Mouse (Mus musculus): ENCODE measurements around the gene Ccp110. TPM values are rescaled to one million over a fixed set of nuclear protein-coding genes. Genes with fewer than 3 reads are reported as not detected.

The Ccp110 gene
- polyA plus RNA-seq, 1 experiment from 2014 or later = 29.9 TPM

DNA sequence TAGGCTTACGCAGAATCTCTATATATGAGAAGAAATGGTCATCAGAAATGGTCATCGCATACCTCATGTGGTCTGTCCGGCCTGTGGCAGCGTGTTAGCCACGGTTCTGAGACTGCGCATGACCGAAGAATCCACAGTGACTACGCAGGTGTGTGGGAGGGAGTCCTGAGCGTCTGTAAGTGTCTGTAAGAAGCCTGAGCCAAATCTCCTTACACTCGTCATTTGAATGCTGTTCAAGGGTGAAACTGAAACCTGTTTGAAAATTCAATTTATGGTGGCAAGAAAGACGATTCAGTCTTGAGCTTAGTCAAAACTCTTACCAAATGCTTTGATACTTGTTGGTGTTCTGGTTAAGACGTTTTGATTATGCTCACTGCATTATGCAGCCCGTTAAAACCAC is 20.9 kb downstream of the Ccp110 start:
- H3K36me3 ChIP-seq = peaks cover 74% of the 10 kb centered on the region
- H3K4me2 ChIP-seq = no peak overlapping the region
- 96% methylated on average over 13 of the region's 13 CpGs for WGBS
- no peaks in the 10 kb centered on the region for H3K9me3 ChIP-seq
- H3K4me1 ChIP-seq (replicated peaks) = no peaks in the 10 kb centered on the region
- no peak overlapping the region for H3K9ac ChIP-seq
- ATAC-seq (ENCODE audit: low read depth) = no peak
- no peak overlapping the region for H3K4me3 ChIP-seq
- H3K27me3 ChIP-seq = no peaks in the 10 kb centered on the region
- no peak overlapping the region for H3K27ac ChIP-seq (replicated peaks)

- Histone ChIP-seq H3K9ac (no peak overlapping the region), H3K4me2 (no peak overlapping the region), H3K4me3 (no peak overlapping the region), H3K27me3 (no peaks in the 10 kb centered on the region), H3K9me3 (no peaks in the 10 kb centered on the region), H3K36me3 (peaks cover 32% of the 10 kb centered on the region), H3K27ac (replicated peaks) (no peak overlapping the region), H3K4me1 (replicated peaks) (peaks cover 20% of the 10 kb centered on the region)
- 74% methylated on average over 1 of the region's 1 CpGs for WGBS
- no peak for ATAC-seq (ENCODE audit: low read depth)
These were observed 26.4 kb downstream of the Ccp110 start for GRCm38 (mm10) chr7:118738730-118739129.

DNA sequence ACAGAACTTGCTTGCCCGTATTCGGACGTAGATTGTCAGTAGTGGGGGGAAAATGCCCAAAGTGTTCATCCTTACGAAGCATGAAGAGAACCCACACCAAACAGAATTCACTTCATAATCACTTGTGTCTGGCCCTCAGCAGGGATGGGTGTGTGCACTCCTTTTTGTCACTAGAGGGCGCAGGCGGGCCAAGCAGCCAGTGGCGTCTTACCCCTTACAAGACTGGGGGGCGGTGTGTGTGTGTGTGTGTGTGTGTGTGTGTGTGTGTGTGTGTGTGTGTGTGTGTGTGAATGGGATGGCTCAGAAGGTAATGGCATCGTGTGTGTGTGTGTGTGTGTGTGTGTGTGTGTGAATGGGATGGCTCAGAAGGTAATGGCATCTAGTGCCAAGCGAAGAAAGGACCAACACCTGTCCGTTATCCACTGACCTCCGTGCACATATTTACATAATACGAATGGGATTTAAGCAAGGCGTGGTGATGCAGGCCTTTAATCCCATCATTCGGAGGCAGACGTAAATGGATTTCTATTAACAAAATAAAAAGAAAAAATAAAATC is 27.7 kb downstream of the Ccp110 start, which contains the start of gene Vps35l:
Vps35l (plus strand) TSS at position 252 of the 557 bp plus-strand sequence.
- H3K4me1 ChIP-seq (replicated peaks) = peaks cover 20% of the 10 kb centered on the region
- H3K4me3 ChIP-seq = peak within 1 kb of the TSS; percentile 77
- H3K27ac ChIP-seq (replicated peaks) = peak within 1 kb of the TSS; percentile 87
- no peaks in the 10 kb centered on the region for H3K27me3 ChIP-seq
- peaks cover 30% of the 10 kb centered on the region for H3K36me3 ChIP-seq
- 2% methylated on average over 15 of the region's 16 CpGs for WGBS
- H3K9me3 ChIP-seq = no peaks in the 10 kb centered on the region
- peak within 1 kb of the TSS; percentile 82 for H3K9ac ChIP-seq
- H3K4me2 ChIP-seq = peak within 1 kb of the TSS; percentile 82
- peak; percentile 94 for ATAC-seq (ENCODE audit: low read depth)

GRCm38 (mm10) chr7:118740532-118741338 is 28.4 kb downstream of the Ccp110 start:
- Histone ChIP-seq H3K9ac (peak overlapping the region; percentile 82), H3K4me3 (peak overlapping the region; percentile 77), H3K27ac (replicated peaks) (peak overlapping the region; percentile 87), H3K9me3 (no peaks in the 10 kb centered on the region), H3K27me3 (no peaks in the 10 kb centered on the region), H3K36me3 (peaks cover 32% of the 10 kb centered on the region), H3K4me2 (peak overlapping the region; percentile 82), H3K4me1 (replicated peaks) (peaks cover 20% of the 10 kb centered on the region)
- ATAC-seq (ENCODE audit: low read depth) = peak; percentile 98
- WGBS = 3% methylated on average over 41 of the region's 41 CpGs

DNA sequence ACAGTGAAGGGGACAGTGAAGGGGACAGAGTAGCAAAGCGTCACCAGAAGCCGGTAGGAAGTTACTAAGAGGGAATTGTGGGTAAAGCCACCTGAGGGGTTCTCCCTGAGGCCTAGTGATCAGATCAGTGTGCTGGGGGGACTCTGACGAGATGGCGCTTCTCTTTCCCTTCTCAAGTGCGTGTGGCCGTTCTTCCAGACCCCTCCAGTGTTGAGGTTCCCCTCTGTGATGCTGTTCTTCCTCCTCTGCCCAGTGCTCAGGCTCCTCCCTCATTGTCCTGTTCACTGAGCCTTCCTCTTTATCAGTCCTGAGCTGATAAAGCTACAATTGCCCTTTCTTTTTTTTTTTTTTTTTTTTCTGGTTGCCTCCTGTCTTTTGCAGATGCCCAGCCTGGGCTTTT is 29.9 kb downstream of the Ccp110 start:
- ATAC-seq (ENCODE audit: low read depth) = no peak
- 86% methylated on average over 4 of the region's 6 CpGs for WGBS
- no peak overlapping the region for H3K4me2 ChIP-seq

DNA sequence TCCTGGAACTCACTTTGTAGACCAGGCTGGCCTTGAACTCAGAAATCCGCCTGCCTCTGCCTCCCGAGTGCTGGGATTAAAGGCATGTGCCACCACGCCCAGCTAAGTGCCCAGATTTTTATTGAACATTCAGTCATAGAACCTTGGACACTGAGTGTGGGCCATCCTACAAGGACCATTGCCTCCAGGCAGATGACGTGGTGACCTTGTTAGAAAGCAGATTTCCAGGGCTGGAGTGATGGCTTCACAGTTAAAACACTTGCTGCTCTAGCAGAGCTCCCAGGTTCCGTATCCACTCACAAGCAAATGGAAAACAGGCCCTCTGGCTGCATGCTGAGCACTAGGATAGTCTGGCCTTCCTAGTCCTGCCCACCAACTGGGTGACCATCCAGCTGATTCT is 32.4 kb downstream of the Ccp110 start:
- H3K4me2 ChIP-seq = no peak overlapping the region
- no peak for ATAC-seq (ENCODE audit: low read depth)
- H3K4me1 ChIP-seq (replicated peaks) = peaks cover 20% of the 10 kb centered on the region
- 96% methylated on average over 5 of the region's 5 CpGs for WGBS
- H3K36me3 ChIP-seq = peaks cover 57% of the 10 kb centered on the region
- no peak overlapping the region for H3K9ac ChIP-seq
- H3K9me3 ChIP-seq = no peaks in the 10 kb centered on the region
- no peaks in the 10 kb centered on the region for H3K27me3 ChIP-seq
- no peak overlapping the region for H3K27ac ChIP-seq (replicated peaks)
- no peak overlapping the region for H3K4me3 ChIP-seq

More for the DNA sequence above, 29.9 kb downstream of the Ccp110 start:
- H3K36me3 ChIP-seq = peaks cover 36% of the 10 kb centered on the region
- H3K4me1 ChIP-seq (replicated peaks) = peaks cover 20% of the 10 kb centered on the region
- no peak overlapping the region for H3K27ac ChIP-seq (replicated peaks)
- H3K27me3 ChIP-seq = no peaks in the 10 kb centered on the region
- H3K4me3 ChIP-seq = no peak overlapping the region
- H3K9ac ChIP-seq = no peak overlapping the region
- no peaks in the 10 kb centered on the region for H3K9me3 ChIP-seq

GRCm38 (mm10) chr7:118747891-118748672 is 35.7 kb downstream of the Ccp110 start:
- no peaks in the 10 kb centered on the region for H3K9me3 ChIP-seq
- no peak for ATAC-seq (ENCODE audit: low read depth)
- 85% methylated on average over 12 of the region's 12 CpGs for WGBS
- H3K36me3 ChIP-seq = peaks cover 89% of the 10 kb centered on the region
- H3K27me3 ChIP-seq = no peaks in the 10 kb centered on the region
- no peaks in the 10 kb centered on the region for H3K4me1 ChIP-seq (replicated peaks)
- H3K27ac ChIP-seq (replicated peaks) = no peak overlapping the region
- no peak overlapping the region for H3K9ac ChIP-seq
- no peak overlapping the region for H3K4me2 ChIP-seq
- H3K4me3 ChIP-seq = no peak overlapping the region

DNA sequence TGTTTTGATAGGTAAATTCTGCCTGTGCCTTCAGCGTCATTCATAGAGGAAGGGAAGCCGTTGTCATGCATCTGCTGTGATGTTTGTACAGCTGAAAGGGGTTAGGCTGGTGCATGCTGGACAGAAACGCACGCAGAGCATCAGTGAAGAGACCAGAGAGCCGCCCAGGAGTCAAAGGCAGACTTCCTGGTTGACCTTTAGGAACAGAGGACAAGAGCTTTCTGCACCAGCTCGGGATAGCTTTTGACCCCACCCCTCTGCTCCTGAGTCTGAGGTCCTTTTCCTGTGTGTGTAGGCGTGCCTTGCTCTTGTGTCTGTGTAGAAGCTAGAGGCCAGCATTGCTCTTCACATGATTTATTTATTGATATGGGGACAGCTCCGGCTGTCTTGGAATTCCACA is 37.4 kb downstream of the Ccp110 start:
- WGBS = 76% methylated on average over 8 of the region's 8 CpGs
- no peak overlapping the region for H3K9ac ChIP-seq
- H3K27ac ChIP-seq (replicated peaks) = no peak overlapping the region
- H3K4me2 ChIP-seq = no peak overlapping the region
- no peaks in the 10 kb centered on the region for H3K9me3 ChIP-seq
- no peak for ATAC-seq (ENCODE audit: low read depth)
- H3K4me3 ChIP-seq = no peak overlapping the region
- H3K4me1 ChIP-seq (replicated peaks) = no peaks in the 10 kb centered on the region
- peaks cover 94% of the 10 kb centered on the region for H3K36me3 ChIP-seq
- H3K27me3 ChIP-seq = no peaks in the 10 kb centered on the region

DNA sequence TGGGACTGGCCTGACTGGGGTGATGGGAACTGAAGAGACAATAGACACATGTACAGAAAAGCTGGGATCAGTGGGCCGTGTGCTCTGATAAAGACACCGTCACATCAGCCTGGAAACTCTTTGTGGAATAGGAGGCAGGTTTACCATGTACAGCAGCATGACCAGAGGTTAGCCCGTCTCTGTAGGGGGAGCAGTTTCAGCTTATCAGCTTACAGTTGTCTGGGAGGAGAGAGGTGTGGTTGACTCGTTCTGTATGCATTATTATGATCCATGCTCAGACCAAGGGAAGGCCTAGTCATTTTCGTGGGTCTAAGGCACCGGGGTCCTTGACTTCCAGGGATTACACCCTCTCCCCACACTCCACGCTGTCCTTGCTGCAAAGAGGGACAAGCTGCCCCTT is 39.3 kb downstream of the Ccp110 start:
- Histone ChIP-seq H3K4me1 (replicated peaks) (no peaks in the 10 kb centered on the region), H3K36me3 (peaks cover 94% of the 10 kb centered on the region), H3K27me3 (no peaks in the 10 kb centered on the region), H3K27ac (replicated peaks) (no peak overlapping the region), H3K9ac (no peak overlapping the region), H3K4me3 (no peak overlapping the region), H3K9me3 (no peaks in the 10 kb centered on the region), H3K4me2 (no peak overlapping the region)
- no peak for ATAC-seq (ENCODE audit: low read depth)
- WGBS = 88% methylated on average over 7 of the region's 7 CpGs

DNA sequence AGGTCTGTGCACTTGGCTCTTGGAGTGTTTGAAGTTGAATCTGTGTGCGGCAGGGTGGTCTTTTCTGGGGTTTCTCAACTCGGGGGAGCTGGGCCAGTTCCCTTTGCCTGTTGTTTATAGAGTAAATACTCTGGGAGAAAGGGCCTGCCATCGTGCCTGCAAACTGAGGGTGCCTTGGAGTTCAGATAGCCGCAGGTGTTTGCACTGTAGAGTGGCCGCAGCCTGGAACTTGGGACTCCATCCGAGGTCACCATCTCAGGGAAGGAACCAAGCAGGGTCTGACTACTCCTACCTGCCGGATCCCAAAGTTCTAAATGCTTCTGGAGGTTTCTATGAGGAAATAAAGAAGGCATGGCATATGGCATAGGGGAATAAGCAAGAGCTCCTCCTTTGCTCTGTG is 43.4 kb downstream of the Ccp110 start:
- Histone ChIP-seq H3K9ac (no peak overlapping the region), H3K4me2 (no peak overlapping the region), H3K4me3 (no peak overlapping the region), H3K27ac (replicated peaks) (no peak overlapping the region), H3K36me3 (peaks cover 77% of the 10 kb centered on the region), H3K27me3 (no peaks in the 10 kb centered on the region), H3K9me3 (no peaks in the 10 kb centered on the region), H3K4me1 (replicated peaks) (peaks cover 3% of the 10 kb centered on the region; the same call in 1 of the 2 replicates)
- 78% methylated on average over 7 of the region's 7 CpGs for WGBS
- no peak for ATAC-seq (ENCODE audit: low read depth)

GRCm38 (mm10) chr7:118756490-118757265 is 44.3 kb downstream of the Ccp110 start:
- 95% methylated on average over 24 of the region's 24 CpGs for WGBS
- Histone ChIP-seq H3K9ac (no peak overlapping the region), H3K27me3 (no peaks in the 10 kb centered on the region), H3K4me2 (no peak overlapping the region), H3K36me3 (peaks cover 78% of the 10 kb centered on the region), H3K4me1 (replicated peaks) (peaks cover 3% of the 10 kb centered on the region; the same call in 1 of the 2 replicates), H3K9me3 (no peaks in the 10 kb centered on the region), H3K4me3 (no peak overlapping the region), H3K27ac (replicated peaks) (no peak overlapping the region)
- no peak for ATAC-seq (ENCODE audit: low read depth)

All from neural tube, embryonic 13.5 days (tissue).